Mouse (Mus musculus): Measurements from ENCODE around the gene Nudt3. TPM values are rescaled to one million over a fixed set of nuclear protein-coding genes. Genes with fewer than 3 reads are reported as not detected.
"Not testable (repeated sequence)": the region's sequence is repeated elsewhere in the genome, so short reads cannot be mapped to it uniquely, and the experiment has no call there.

Gene Nudt3
- total RNA-seq, 2 experiments from 2014 or later: 218 to 230 TPM

DNA sequence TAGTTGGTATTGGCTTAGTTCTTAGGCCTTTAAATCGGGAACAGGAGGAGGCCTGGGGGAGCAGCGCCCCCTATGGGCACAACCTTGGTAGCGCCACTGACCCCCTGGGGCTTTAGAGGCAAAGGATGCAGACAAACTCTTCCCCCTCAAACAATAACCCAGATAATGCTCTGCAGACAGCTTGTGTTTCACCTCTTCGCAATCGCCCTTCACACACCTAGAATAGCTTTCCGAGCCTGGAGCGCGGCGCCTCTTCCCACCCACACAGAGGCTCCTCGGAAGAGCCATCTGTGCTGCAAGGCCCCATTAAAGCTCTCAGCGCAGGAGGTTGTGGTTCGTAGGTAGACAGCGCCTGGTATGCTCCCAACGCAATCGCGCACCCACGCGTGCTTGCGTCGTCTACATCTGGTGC lies 15.6 kb upstream of the Nudt3 start:
- intact Hi-C loops (cut with DNase I; ENCODE audit: low total_unique reads): no loop called here
- no peak for DNase-seq

DNA sequence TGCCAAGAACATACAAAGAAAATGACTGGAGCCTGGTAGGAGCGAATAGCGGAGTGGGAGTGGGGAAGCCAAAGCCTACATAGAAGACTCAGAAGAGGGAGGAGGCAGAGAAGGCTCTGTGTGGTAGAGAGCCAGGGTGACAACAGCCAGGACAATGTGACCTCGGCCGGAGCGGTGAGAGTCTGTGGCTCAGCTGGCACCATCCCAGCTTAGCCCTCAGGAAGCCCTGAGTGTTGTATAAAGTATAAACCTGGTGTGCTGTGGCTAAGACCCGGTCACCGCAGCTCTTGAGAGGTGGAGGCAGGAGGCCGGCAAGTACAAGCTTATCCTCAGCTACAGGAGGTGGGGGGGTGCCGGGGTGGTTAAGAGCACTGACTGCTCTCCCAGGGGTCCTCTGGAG lies 14.0 kb upstream of the Nudt3 start:
- DNase-seq: no peak
- intact Hi-C loops (cut with DNase I; ENCODE audit: low total_unique reads): no loop called here

DNA sequence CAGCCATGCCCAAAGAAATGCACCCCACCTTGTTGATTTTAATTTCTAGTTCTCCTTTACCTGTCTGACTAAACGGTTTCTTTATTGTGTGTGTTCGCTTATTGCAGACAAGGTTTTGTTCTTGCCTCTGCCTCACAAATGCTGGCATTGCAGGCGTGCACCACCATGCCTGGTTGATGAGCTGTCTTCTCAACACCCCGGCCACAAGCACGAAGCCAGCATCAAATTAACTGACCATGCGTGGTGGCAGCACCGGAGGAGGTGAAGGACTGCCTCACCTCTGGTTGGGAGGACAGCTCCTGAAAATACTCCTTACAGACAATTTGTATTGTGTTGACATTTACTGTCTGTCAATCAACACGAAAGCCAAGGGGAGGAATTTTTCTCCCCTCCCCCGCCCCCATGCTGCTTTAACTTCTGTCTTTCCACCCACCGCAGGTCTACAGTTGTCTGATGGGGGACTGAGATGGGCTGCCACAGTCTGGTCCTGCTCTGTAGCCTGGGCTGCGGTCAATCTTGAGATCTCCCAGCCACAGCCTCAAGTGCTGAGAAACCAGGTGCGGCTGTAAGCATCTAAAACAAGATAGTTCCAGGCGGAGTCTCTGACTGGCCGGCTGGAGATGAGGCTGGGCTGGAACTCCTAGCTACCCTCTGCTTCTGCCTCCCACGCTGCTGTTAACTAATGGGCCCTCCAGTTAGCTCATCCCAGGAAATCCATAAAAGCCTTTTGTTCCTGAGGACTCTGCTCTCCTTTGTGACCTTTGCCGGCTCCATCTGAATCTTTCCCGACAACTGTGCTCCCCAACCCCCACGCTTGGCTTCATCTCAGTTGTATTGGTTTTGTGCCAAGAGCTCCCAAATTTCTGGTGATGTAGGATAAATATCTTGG lies 13.1 kb upstream of the Nudt3 start, which contains the start of gene Rps10:
Gene Rps10, minus strand, starts transcription at position 538 of the 889 bp plus-strand sequence.
- DNase-seq: no peak
- intact Hi-C loops (cut with DNase I; ENCODE audit: low total_unique reads): no loop called here

DNA sequence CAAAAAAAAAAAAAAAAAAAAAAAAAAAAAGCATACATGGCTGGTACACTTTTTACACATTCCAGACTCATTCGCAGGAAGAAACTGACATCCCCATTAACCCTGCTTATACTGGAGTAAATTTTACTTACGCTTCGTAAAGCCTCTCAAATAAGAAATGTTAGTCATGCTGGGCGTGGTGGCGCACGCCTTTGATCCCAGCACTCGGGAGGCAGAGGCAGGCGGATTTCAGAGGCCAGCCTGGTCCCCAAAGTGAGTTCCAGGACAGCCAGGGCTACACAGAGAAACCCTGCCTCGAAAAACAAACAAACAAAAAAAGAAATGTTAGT lies 12.2 kb upstream of the Nudt3 start:
- intact Hi-C loops (cut with DNase I; ENCODE audit: low total_unique reads): not testable (repeated sequence)

DNA sequence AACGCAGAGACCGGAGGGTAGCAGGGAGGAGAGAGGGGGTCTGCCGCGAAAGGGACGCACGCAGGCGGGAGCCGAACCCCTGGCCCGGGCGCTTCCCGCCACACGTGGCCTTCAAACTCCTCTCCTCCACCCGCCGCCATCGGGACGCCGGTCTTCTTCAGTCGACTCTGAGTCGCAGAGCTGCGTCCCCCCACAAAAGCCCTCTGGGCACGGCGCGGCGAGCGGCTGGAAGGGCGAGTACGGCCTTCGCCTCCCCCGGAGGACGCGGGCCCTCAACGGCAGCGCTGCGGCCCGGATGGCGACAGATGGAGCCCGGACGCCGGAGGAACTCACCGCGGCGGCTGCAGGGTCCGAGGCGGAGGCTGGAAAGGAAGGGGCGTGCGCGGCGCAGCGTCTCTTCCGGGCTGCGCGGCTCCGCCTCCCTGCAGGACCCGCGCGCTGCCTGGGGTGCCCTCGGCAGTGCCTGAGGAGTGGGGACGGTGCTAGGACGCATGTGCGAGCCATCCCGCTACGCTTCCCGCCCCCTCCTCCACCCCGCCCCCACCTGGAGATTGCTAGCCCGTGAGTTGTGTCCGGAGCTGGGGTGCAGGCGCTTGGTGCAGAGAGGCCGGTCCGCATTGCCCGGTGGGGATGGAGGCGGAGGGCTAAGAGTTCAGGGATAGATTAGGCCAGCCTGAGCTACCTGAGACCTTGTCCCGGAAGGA lies 11.7 kb upstream of the Nudt3 start, which contains the start of gene RPS10-NUDT3:
Gene RPS10-NUDT3, minus strand, starts transcription at position 352 of the 704 bp plus-strand sequence.
- intact Hi-C loops (cut with DNase I; ENCODE audit: low total_unique reads): loop anchor here (5.0 kb wide), 1 partner anchor 68 kb away; the partner anchor contains the start of gene AI413582
- peak; percentile 91 for DNase-seq

More for the DNA sequence above, 12.2 kb upstream of the Nudt3 start:
- DNase-seq: not testable (repeated sequence)

DNA sequence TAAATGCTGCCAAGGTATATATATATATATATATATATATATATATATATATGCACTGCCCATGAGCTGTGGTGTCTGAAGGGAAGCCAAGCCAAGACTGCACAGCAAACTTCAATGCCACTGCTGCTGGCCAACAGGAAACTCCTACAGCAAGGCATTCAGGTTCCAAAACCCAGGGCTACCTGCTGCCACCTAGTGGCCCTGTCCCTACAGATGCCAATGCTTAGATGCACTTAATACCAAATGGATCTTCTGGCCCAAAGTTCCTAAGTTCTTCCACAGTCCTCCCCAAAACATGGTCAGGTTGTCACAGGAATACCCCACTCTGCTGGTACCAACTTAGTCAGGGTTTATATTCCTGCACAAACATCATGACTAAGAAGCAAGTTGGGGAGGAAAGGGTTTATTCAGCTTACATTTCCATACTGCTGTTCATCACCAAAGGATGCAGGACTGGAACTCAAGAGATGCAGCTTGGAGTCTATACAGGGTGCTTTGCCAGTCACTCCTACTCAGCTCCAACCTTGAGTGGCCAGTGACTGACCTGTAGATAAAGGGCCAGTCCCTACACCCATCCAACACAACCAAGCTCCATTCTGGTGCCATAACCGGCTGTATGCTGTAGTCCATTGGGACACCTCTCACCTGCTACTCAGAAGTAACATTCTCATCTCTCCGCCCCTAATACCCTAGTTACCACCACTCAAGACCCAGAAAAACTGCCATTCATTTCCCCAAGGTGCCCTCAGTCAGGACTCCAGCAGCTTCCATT lies 6.1 kb upstream of the Nudt3 start:
- peak; percentile 78 for DNase-seq
- intact Hi-C loops (cut with DNase I; ENCODE audit: low total_unique reads): loop anchor here (5.0 kb wide), 1 partner anchor 62 kb away; the partner anchor contains the start of gene AI413582

DNA sequence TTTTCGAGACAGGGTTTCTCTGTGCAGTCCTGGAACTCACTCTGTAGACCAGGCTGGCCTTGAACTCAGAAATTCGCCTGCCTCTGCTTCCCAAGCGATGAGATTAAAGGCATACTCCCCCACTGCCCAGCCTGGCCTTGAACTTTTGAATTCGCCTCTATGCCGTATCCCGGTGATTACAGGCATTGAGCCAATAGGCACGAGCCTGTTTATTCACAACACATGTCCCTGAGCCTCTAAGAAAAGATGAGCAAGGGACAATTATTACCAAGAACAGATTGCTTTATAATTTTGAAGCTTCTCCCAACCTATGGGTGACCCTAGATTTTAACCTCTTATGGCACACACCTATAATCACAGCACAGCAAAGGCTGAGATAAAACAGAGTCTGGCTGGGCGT lies 5.1 kb upstream of the Nudt3 start:
- intact Hi-C loops (cut with DNase I; ENCODE audit: low total_unique reads): no loop called here
- no peak for DNase-seq

DNA sequence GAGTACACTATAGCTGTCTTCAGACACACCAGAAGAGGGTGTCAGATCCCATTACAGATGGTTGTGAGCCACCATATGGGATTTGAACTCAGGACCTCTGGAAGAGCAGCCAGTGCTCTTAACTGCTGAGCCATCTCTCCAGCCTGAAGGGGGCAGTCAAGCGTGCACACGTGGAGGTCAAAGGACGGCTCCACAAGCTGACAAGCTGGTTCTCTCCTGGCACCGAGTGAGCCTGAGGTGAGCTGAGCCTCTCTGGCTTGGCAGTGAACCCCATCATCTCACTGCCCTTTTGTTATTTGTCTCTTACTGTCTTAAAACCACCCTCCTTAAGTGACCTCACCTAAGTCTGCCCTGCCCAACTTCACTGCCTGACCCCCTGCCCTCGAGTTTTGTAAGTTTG lies 4.2 kb upstream of the Nudt3 start:
- no peak for DNase-seq
- intact Hi-C loops (cut with DNase I; ENCODE audit: low total_unique reads): no loop called here

DNA sequence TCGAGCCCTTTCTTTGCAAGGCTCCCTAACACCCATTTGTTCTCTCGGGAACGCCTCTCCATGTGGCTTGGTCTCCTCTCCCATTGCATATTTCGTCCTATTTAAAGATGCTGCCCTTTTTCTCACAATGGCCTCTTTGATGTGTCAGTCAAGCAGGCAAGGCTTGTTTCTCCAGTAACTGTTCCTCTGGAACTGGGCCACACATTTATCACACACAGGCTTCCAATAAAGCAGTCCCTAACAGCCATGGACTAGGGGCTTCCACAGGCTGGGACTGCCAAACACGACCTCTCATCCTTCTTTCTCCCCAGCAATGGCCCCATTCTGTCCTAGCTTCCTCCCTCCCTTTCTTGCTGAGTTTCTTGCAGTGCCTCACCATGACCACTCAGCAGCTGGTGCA lies 3.4 kb upstream of the Nudt3 start:
- DNase-seq: no peak
- intact Hi-C loops (cut with DNase I; ENCODE audit: low total_unique reads): no loop called here

DNA sequence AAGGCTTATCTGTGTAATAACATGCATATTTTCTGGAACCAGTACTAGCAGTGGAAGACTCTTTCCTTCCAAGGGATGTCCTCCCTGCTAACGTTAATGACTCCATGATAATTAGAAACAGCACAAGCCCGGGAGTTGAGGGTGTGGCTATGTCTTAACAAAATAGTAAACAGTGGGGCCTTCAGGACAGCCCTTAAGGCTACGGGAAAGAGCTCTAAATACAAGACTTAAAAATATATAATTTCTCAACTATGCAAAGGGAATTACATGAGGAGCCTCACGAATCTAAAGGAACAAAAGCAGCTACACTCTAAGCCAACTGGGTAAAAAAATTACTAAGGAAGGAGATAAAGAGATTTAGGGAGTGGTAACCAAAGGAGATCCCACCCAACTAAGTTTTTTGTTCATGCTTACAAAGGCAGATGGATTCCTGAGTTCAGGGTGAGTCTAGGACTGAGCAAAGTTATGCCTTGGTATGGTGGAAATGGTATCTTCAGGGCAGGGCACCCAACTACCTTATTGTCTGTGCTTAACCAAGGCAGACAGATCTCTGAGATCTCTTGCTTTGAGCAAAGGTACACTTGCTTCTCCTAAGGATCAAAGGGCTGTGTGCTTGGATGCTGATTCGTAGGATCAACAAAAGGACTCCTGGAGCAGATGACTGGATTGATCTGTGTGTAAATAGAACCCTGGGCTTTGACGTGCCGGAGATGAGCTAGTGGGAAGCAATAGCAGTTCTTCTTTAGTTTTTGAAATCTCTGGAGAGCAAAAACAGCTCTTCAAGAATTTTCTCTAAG lies 2.4 kb upstream of the Nudt3 start:
- DNase-seq: no peak
- intact Hi-C loops (cut with DNase I; ENCODE audit: low total_unique reads): no loop called here

DNA sequence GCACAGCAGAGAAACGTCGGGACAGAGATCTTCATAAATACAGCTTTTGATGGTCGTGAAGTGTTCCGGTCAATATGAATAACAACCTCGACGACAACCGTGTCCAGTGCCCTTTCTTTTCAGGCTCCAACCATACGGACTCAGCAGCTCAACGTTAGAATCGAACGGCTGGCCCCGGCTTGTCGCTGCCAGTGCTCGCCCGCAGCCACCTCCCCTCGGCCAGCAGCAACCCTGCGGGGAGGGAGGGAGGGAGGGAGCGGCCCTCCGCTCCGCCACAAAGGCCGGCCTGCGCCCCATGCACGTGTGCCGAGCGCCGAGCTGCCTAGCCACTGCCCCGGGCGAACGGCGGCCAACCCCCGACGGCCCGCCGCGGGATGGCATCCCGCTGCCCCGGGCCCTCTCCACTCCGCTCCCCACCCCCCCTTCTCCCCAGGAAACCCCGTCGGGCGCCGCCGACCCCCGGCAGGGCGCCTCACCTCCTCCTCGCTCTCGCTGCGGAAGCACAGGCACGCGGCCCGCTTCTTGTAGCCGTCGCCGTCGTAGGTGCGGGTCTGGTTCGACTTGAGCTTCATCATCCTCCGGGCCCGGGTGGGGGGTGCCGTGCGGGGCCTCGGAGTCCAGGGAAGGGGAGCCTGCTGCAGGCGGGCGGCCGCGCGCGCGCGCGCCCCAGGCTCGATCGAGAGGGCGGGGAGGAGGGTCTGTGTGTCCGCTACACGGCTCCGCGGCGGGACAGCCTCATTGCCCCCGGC lies 510 bp downstream of the Nudt3 start:
- intact Hi-C loops (cut with DNase I; ENCODE audit: low total_unique reads): no loop called here
- DNase-seq: peak; percentile 52

DNA sequence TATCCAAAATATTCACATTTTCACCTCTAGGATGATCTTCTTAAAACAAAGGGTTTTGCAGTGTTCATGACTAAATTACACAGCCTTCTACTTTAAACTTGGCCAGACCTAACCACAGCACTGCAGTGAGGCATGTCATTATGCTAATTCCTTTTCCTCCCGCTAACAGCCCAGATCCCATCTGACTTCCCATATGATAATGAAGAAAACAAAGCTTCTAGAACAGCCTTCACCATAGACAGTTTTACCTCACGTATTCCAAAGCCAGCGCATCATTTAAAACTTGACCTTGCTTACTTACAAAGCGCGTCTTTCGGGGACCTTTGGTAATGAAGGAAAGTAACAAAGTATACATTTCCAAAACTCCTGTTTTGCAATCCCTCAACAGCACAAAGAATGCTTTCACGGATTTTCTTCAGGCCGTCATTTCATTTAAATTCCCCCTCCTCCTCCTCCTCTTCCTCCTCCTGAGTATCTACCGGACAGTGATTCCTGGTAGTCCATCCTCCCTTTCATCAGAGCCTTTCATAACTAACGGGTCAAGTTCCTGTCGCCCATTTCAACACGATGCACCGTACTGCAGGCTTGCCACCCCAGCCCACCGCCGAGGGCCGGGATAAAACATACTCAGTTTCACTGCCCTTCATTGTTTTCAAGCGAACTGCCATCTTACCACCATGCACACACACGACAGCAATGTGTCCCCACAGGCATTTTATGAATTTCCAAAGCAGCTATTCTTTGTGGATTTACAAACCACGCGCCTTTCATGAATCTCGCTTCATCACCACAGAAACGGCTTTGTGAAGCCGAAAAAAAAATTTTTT lies 1.4 kb downstream of the Nudt3 start:
- no peak for DNase-seq
- intact Hi-C loops (cut with DNase I; ENCODE audit: low total_unique reads): no loop called here

DNA sequence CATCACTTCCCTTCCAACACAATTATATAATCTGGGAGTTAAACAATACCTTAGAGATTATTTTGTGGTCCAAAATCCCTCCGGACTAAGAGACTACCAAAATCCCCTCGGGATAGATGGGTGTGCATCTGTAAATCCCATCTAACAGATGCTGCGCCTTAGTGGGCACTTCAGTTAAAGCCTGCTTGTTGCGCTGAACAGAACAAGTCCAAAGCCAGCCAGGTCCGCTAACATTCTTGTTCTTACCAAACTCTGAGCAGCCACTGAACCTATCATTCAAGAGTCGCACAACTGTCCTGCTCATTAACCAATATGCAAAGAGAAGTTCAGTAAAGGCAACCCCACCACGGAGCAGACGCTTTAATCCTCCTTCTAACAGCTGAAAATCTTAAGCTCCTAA lies 2.1 kb downstream of the Nudt3 start:
- intact Hi-C loops (cut with DNase I; ENCODE audit: low total_unique reads): no loop called here
- no peak for DNase-seq

DNA sequence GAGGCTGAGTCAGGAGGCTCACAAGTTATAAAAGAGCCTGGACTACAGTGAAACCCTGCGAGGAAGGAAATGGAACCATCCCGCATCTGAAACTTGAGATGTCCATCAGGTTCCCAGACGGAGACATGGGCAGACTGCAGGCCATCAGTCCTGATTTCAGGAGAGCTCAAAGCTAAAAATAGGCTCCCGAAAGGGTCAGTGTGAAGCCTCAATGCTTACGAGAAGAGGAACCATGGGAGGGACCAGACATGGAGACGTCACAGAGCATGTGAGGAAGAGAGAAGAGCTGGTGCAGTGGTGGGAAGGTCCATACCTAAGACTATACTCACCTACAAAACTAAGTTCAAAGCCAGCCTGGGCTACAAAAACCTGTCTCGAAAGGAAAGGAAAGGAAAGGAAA lies 7.9 kb downstream of the Nudt3 start:
- DNase-seq: no peak
- intact Hi-C loops (cut with DNase I; ENCODE audit: low total_unique reads): no loop called here

DNA sequence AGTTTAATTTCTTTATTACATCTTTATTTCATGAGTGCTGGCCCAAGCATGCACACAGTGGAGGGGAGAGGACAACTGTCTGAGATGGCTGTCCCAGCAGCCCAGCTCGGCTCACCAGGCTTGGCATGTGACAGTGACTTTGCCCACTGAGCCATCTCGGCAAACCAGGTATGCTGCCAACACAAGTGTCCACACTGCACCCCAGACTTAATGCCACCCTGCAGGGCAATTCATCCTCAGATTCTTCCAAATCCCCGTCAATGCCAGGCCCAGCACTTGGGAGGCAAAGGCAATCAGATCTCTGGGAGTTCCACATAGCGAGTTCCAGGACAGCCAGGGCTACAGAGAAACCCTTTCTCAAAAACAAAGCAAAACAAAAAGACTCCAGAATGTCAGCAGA lies 10.3 kb downstream of the Nudt3 start:
- intact Hi-C loops (cut with DNase I; ENCODE audit: low total_unique reads): no loop called here

DNA sequence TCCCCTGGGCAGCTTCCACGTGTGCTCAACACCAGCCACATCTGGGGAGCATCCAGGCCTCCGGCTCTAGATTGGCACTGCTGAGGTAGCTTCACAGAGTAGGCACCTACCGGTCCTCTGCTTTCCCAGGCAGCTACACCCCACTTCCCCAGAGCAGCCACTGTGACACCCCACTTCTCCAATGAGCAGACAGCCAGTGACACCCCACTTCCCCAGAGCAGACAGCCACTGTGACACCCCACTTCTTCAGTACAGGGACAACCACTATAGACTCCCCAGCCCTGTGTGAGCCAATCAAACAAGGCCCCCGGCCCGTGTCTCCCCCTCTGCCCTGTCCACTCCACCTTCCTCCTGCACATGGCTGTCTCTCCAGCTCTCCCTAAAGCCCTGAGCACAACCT lies 11.3 kb downstream of the Nudt3 start:
- DNase-seq: no peak
- intact Hi-C loops (cut with DNase I; ENCODE audit: low total_unique reads): no loop called here

More for the DNA sequence above, 10.3 kb downstream of the Nudt3 start:
- DNase-seq: no peak

DNA sequence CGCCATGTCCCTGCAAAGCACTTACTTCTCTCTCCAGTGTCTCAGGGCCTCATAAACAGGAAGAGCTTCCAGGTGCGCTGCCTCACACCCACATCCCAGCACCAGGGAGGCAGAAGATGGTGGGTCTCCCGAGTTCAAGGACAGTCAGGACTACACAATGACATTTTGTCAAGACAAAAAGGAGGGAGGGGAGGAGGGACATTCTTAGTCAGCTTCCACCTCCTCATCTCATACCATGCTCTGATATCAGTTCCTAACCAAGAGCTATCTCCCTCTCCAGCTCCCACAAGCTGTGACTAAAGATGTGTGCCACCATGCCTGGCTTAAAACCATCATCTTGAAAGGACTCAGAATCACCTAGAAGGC lies 11.8 kb downstream of the Nudt3 start:
- no peak for DNase-seq
- intact Hi-C loops (cut with DNase I; ENCODE audit: low total_unique reads): no loop called here

All from gastrocnemius, postnatal 14 days (tissue).